Mouse (Mus musculus) testis, postnatal 14 days (tissue): ENCODE measurements around the gene Ppp6r2.

Source experiments
- DNase-seq: peaks from one replicate; pipeline ENCODE4 v3.0.0; 2021; ENCODE audit warnings: low spot score

Gene Ppp6r2

GRCm38 (mm10) chr15:89309962-89310498 is 98.7 kb downstream of the Ppp6r2 start:
- no peak for DNase-seq

GRCm38 (mm10) chr15:89313359-89313758 is 102.0 kb downstream of the Ppp6r2 start:
- no peak for DNase-seq

- no peak for DNase-seq
Observed at GRCm38 (mm10) chr15:89314107-89314506, 102.8 kb downstream of the Ppp6r2 start.

- DNase-seq, result peak; percentile 44
Observed at GRCm38 (mm10) chr15:89314511-89315189, 103.3 kb downstream of the Ppp6r2 start.

GRCm38 (mm10) chr15:89315190-89315731 is 103.9 kb downstream of the Ppp6r2 start, which contains the start of gene Sbf1:
Gene Sbf1 (minus strand): TSS chr15:89315311.
- peak; percentile 98 for DNase-seq

- DNase-seq, result no peak
Observed at GRCm38 (mm10) chr15:89316146-89316545, 104.8 kb downstream of the Ppp6r2 start.

GRCm38 (mm10) chr15:89321264-89321663 is 109.9 kb downstream of the Ppp6r2 start:
- no peak for DNase-seq

- DNase-seq, result no peak
Observed at GRCm38 (mm10) chr15:89322670-89323522, 111.5 kb downstream of the Ppp6r2 start, which contains the start of gene Adm2. Gene Adm2 (plus strand): TSS chr15:89322720.

GRCm38 (mm10) chr15:89323656-89324055 is 112.3 kb downstream of the Ppp6r2 start:
- DNase-seq, result no peak

GRCm38 (mm10) chr15:89326441-89326840 is 115.1 kb downstream of the Ppp6r2 start:
- DNase-seq, result no peak

GRCm38 (mm10) chr15:89334271-89334670 is 122.9 kb downstream of the Ppp6r2 start, which contains the start of gene Miox:
Gene Miox (plus strand): TSS chr15:89334398.
- DNase-seq, result no peak

- DNase-seq, result no peak
Observed at GRCm38 (mm10) chr15:89334774-89335537, 123.6 kb downstream of the Ppp6r2 start.

- DNase-seq, result no peak
Observed at GRCm38 (mm10) chr15:89336422-89336821, 125.1 kb downstream of the Ppp6r2 start.
